Mouse (Mus musculus) embryonic fibroblast, embryonic 13.5 days (primary cell): Measurements from ENCODE around the gene Spred1.

Experiments
- CTCF ChIP-seq: IDR thresholded peaks from 2 replicates; pipeline ENCODE4 v1.5.1; 2011; ENCODE audit warnings: mild to moderate bottlenecking, control low read depth, low read length, moderate library complexity, borderline replicate concordance; ENCODE audit not compliant: insufficient read depth
- POLR2A ChIP-seq: IDR thresholded peaks from 2 replicates; pipeline ENCODE4 v1.6.1; 2011; ENCODE audit warnings: low read depth, mild to moderate bottlenecking, control low read depth, low read length, moderate library complexity

GRCm38 (mm10) chr2:117087458-117087820 lies 33.7 kb upstream of the Spred1 start:
- TF ChIP-seq CTCF (no peak), POLR2A (no peak)
